9 mouse cellular contexts compared by ENCODE assay signal in genomic region chr5:140263754-140264749, GRCm38 (mm10). TPM values are rescaled to one million over a fixed set of nuclear protein-coding genes. Genes with fewer than 3 reads are reported as not detected.
DNase-seq lines count a peak whose midpoint lies in the region; ATAC-seq and TF ChIP-seq lines count a peak whose summit lies in the region.
"Had no signal": no experiment of that assay in that cellular context is flagged by ENCODE, and none has a peak within 500 bp of the region (broad histone marks: within the 10 kb centered on the region; RNA-seq: fewer than 3 reads in every experiment).

No protein-coding gene starts in this region.

- WGBS in embryonic facial prominence, embryonic 12.5 days, result 56% methylated on average over 30 of the region's 30 CpGs
- WGBS in hindbrain, embryonic 10.5 days, result 35% methylated on average over 30 of the region's 30 CpGs

- H3K79me2 ChIP-seq in myocyte (ENCODE audit: control insufficient read depth, insufficient read depth), result no peaks in the 10 kb centered on the region

- no peak overlapping the region for H3K4me3 ChIP-seq in embryonic facial prominence, embryonic 12.5 days
- no peak overlapping the region for H3K4me3 ChIP-seq in hindbrain, embryonic 10.5 days
- no peak overlapping the region for H3K4me3 ChIP-seq in myocyte
- H3K4me3 ChIP-seq: liver, embryonic 15.5 days had no signal

- H3K4me2 ChIP-seq in embryonic facial prominence, embryonic 12.5 days (replicated peaks), result no peak overlapping the region
- H3K4me2 ChIP-seq in myocyte (ENCODE audit: low read depth), result peak overlapping the region; percentile 46
- H3K4me2 ChIP-seq: liver, embryonic 15.5 days had no signal

- H3K9ac ChIP-seq in embryonic facial prominence, embryonic 12.5 days, result no peak overlapping the region
- H3K9ac ChIP-seq: liver, embryonic 15.5 days had no signal

- no peaks in the 10 kb centered on the region for H3K27me3 ChIP-seq in embryonic facial prominence, embryonic 12.5 days
- no peaks in the 10 kb centered on the region for H3K27me3 ChIP-seq in hindbrain, embryonic 10.5 days (ENCODE audit: insufficient read depth, poor library complexity, severe bottlenecking)
- no peaks in the 10 kb centered on the region for H3K27me3 ChIP-seq in myocyte (ENCODE audit: control insufficient read depth, insufficient read depth, insufficient read length)
- H3K27me3 ChIP-seq: liver, embryonic 15.5 days had no signal

- ATAC-seq in embryonic facial prominence, embryonic 12.5 days (ENCODE audit: insufficient number of reproducible peaks, insufficient read depth, low FRiP score, low TSS enrichment), result peak; percentile 52; the same call in 1 of the 2 replicates

- H3K27ac ChIP-seq in embryonic facial prominence, embryonic 12.5 days, result no peak overlapping the region; the same call in 1 of the 2 replicates
- H3K27ac ChIP-seq in hindbrain, embryonic 10.5 days, result peak overlapping the region; percentile 86
- H3K27ac ChIP-seq: liver, embryonic 15.5 days had no signal

- TF ChIP-seq POLR2A in myocyte (IDR thresholded peaks at IDR 0.05; ENCODE audit: insufficient read length, low read depth), result no peak

- no peak overlapping the region for H3ac ChIP-seq in myocyte (ENCODE audit: control insufficient read depth, insufficient read length)

- no peaks in the 10 kb centered on the region for H3K9me3 ChIP-seq in embryonic facial prominence, embryonic 12.5 days
- no peaks in the 10 kb centered on the region for H3K9me3 ChIP-seq in hindbrain, embryonic 10.5 days
- H3K9me3 ChIP-seq: liver, embryonic 15.5 days had no signal

- peaks cover 17% of the 10 kb centered on the region for H3K36me3 ChIP-seq in embryonic facial prominence, embryonic 12.5 days
- peaks cover 25% of the 10 kb centered on the region; the same call in 1 of the 2 replicates for H3K36me3 ChIP-seq in hindbrain, embryonic 10.5 days
- no peaks in the 10 kb centered on the region for H3K36me3 ChIP-seq in myocyte (ENCODE audit: control insufficient read depth, insufficient read depth)

- no peaks in the 10 kb centered on the region for H3K4me1 ChIP-seq in embryonic facial prominence, embryonic 12.5 days
- peaks cover 35% of the 10 kb centered on the region for H3K4me1 ChIP-seq in hindbrain, embryonic 10.5 days (replicated peaks)

- peak; percentile 32 to 35 for DNase-seq in heart, adult 18-20 months
- no peak for DNase-seq in heart, adult 8-10 months (ENCODE audit: low spot score)
- DNase-seq in hindbrain, embryonic 10.5 days (ENCODE audit: low spot score), result peak; percentile 76
- no peak for DNase-seq in adrenal gland, adult 8-10 months
- DNase-seq in liver, result no peak
- DNase-seq in cerebellum, adult 18-20 months, result no peak

TF ChIP-seq in myocyte, 11 proteins besides CTCF, POLR2A, EP300 and RAD21:
- TF ChIP-seq USF1 (IDR thresholded peaks at IDR 0.05; ENCODE audit: low read depth) (no peak), MYOD1 (IDR thresholded peaks at IDR 0.05; ENCODE audit: control insufficient read depth in 1 of 3, insufficient read length in 2 of 3, low read depth in 2 of 3) (peak; percentile 30 to 96 (median 95)), REST (IDR thresholded peaks at IDR 0.05; ENCODE audit: insufficient read depth, insufficient read length) (no peak), TCF12 (IDR thresholded peaks at IDR 0.05; ENCODE audit: insufficient read depth, poor library complexity, severe bottlenecking) (peak; percentile 88), E2F4 (IDR thresholded peaks at IDR 0.05; ENCODE audit: insufficient read depth) (no peak), CEBPB (IDR thresholded peaks at IDR 0.05; ENCODE audit: insufficient read depth, poor library complexity, severe bottlenecking) (no peak), MYOG (IDR thresholded peaks at IDR 0.05; ENCODE audit: control insufficient read depth in 1 of 3, insufficient read depth in 1 of 3, insufficient read length in 2 of 3, low read depth in 2 of 3) (peak; percentile 76 to 97 (median 91)), MAX (IDR thresholded peaks at IDR 0.05; ENCODE audit: low read depth) (no peak), TCF3 (IDR thresholded peaks at IDR 0.05; ENCODE audit: insufficient read length, low read depth) (peak; percentile 94), POLR2AphosphoS2 (IDR thresholded peaks at IDR 0.05; ENCODE audit: insufficient read length, low read depth) (no peak)

RNA-seq across cellular contexts. Expression of gene Mad1l1, which starts 57.3 kb away (rescaled TPM):
- total RNA-seq in heart, adult 18-20 months (2021), result 1 to 10 TPM; 8.4 to 8.5 TPM
- total RNA-seq in heart, adult 8-10 months (2022), result 10 to 100 TPM in 2 of 4 experiments, 1 to 10 TPM in 2; 9.0 to 11.3 (median 10.4) TPM
- 56.3 TPM in 2 replicates for polyA plus RNA-seq in embryonic facial prominence, embryonic 12.5 days (2016; fragmentation: Nextera tagmentation; extraction: Ambion mirVana)
- polyA plus RNA-seq in hindbrain, embryonic 10.5 days (2016; fragmentation: Nextera tagmentation; extraction: Ambion mirVana), result 56.2 and 60.4 TPM in 2 replicates
- polyA plus RNA-seq in myocyte (2012; fragmentation: generic; extraction: Trizol), result 35.6 TPM
- total RNA-seq in adrenal gland, adult 8-10 months (2022), result 10 to 100 TPM; 16.3 to 28.0 (median 21.1) TPM

RNA-seq across cellular contexts. Expression of gene Nudt1, which starts 57.4 kb away (rescaled TPM):
- 10 to 100 TPM; 10.1 to 13.0 TPM for total RNA-seq in heart, adult 18-20 months (2021)
- 10 to 100 TPM in 2 of 4 experiments, 1 to 10 TPM in 2; 9.4 to 11.1 (median 10.1) TPM for total RNA-seq in heart, adult 8-10 months (2022)
- 48.1 and 50.6 TPM in 2 replicates for polyA plus RNA-seq in embryonic facial prominence, embryonic 12.5 days (2016; fragmentation: Nextera tagmentation; extraction: Ambion mirVana)
- polyA plus RNA-seq in hindbrain, embryonic 10.5 days (2016; fragmentation: Nextera tagmentation; extraction: Ambion mirVana), result 53.8 and 54.6 TPM in 2 replicates
- polyA plus RNA-seq in myocyte (2012; fragmentation: generic; extraction: Trizol), result 18.2 TPM
- total RNA-seq in adrenal gland, adult 8-10 months (2022), result 10 to 100 TPM; 16.3 to 25.3 (median 22.0) TPM

Comparison
In these comparisons a context has a peak if more than half of its experiments do, and no peak if none do; other contexts are left out.
1. DNase-seq: peak in heart, adult 18-20 months (2 of 2) and hindbrain, embryonic 10.5 days (single experiment); none in heart, adult 8-10 months (single experiment), adrenal gland, adult 8-10 months (single experiment), liver (single experiment) and cerebellum, adult 18-20 months (0 of 2).